20 mouse cellular contexts compared by ENCODE assay signal in genomic region chr7:109295807-109296206, GRCm38 (mm10).
A peak's percentile ranks its signal among the peaks of the same experiment; 100 is the strongest.
DNase-seq lines count a peak whose midpoint lies in the region; ATAC-seq and TF ChIP-seq lines count a peak whose summit lies in the region.
"Had no signal": no experiment of that assay in that cellular context is flagged by ENCODE, and none has a peak within 500 bp of the region (broad histone marks: within the 10 kb centered on the region; RNA-seq: fewer than 3 reads in every experiment).

No protein-coding gene starts in this region.

- H3K27me3 ChIP-seq in heart, postnatal 0 days (ENCODE audit: control insufficient read depth, insufficient read depth, low read length): no peaks in the 10 kb centered on the region
- H3K27me3 ChIP-seq in heart, embryonic 10.5 days (ENCODE audit: insufficient read depth, poor library complexity, severe bottlenecking): no peaks in the 10 kb centered on the region
- no peaks in the 10 kb centered on the region for H3K27me3 ChIP-seq in limb, embryonic 13.5 days
- no peaks in the 10 kb centered on the region for H3K27me3 ChIP-seq in limb, embryonic 10.5 days (ENCODE audit: low read depth, poor library complexity, severe bottlenecking)
- no peaks in the 10 kb centered on the region for H3K27me3 ChIP-seq in stomach, embryonic 15.5 days (replicated peaks)
- H3K27me3 ChIP-seq: hindbrain, embryonic 13.5 days; kidney, embryonic 15.5 days; midbrain, embryonic 15.5 days had no signal

- DNase-seq in adrenal gland, postnatal 14 days: peak; percentile 17
- no peak for DNase-seq in adrenal gland, adult 2 months
- no peak for DNase-seq in heart, postnatal 0 days (ENCODE audit: low spot score)
- no peak for DNase-seq in heart, embryonic 10.5 days (ENCODE audit: low spot score)
- no peak for DNase-seq in limb, embryonic 10.5 days (ENCODE audit: low spot score)
- DNase-seq in layer of hippocampus, adult 11-12 months (ENCODE audit: low spot score): no peak
- DNase-seq: adrenal gland, postnatal 10 days; cerebellum, adult 2 months; cerebellum, postnatal 25 days; kidney, adult 11 months; lung, postnatal 4 days had no signal

- WGBS in heart, postnatal 0 days: 81% methylated on average over 3 of the region's 3 CpGs
- WGBS in heart, embryonic 10.5 days: 72% methylated on average over 3 of the region's 3 CpGs
- WGBS in limb, embryonic 13.5 days: 90% methylated on average over 3 of the region's 3 CpGs
- 82% methylated on average over 3 of the region's 3 CpGs for WGBS in limb, embryonic 10.5 days
- 80% methylated on average over 3 of the region's 3 CpGs for WGBS in stomach, embryonic 15.5 days

- no peak for TF ChIP-seq CTCF in heart, postnatal 0 days (IDR thresholded peaks at IDR 0.05; ENCODE audit: low read depth)

- no peak overlapping the region for H3K27ac ChIP-seq in heart, postnatal 0 days (ENCODE audit: low read depth)
- no peak overlapping the region for H3K27ac ChIP-seq in heart, embryonic 10.5 days
- no peak overlapping the region for H3K27ac ChIP-seq in limb, embryonic 13.5 days
- H3K27ac ChIP-seq in limb, embryonic 10.5 days: no peak overlapping the region
- H3K27ac ChIP-seq in stomach, embryonic 15.5 days: no peak overlapping the region
- H3K27ac ChIP-seq: hindbrain, embryonic 13.5 days; kidney, embryonic 15.5 days; left cerebral cortex, adult 2 months; liver, embryonic 14.5 days; midbrain, embryonic 15.5 days had no signal

- no peak overlapping the region for H3K4me2 ChIP-seq in heart, postnatal 0 days (ENCODE audit: low read depth, low read length)
- H3K4me2 ChIP-seq in limb, embryonic 13.5 days (replicated peaks): no peak overlapping the region
- no peak overlapping the region for H3K4me2 ChIP-seq in stomach, embryonic 15.5 days
- H3K4me2 ChIP-seq: hindbrain, embryonic 13.5 days; kidney, embryonic 15.5 days; midbrain, embryonic 15.5 days had no signal

- ATAC-seq in heart, postnatal 0 days (ENCODE audit: insufficient read depth, low read depth): 0 out of 2 replicates have a peak, but pooled peaks have one; percentile 39
- ATAC-seq in limb, embryonic 13.5 days (ENCODE audit: low FRiP score, low read depth): peak; percentile 19; the same call in 1 of the 2 replicates
- ATAC-seq in stomach, embryonic 15.5 days (ENCODE audit: insufficient read depth, low FRiP score, low read depth): peak; percentile 35; the same call in 1 of the 2 replicates
- ATAC-seq: activated CD4-positive, CD25-positive, alpha-beta regulatory T cell, adult 4 months; forebrain, embryonic 14.5 days; midbrain, embryonic 15.5 days had no signal

- H3K9ac ChIP-seq in heart, postnatal 0 days (replicated peaks; ENCODE audit: low read depth, low read length): no peak overlapping the region
- no peak overlapping the region for H3K9ac ChIP-seq in limb, embryonic 13.5 days
- H3K9ac ChIP-seq in stomach, embryonic 15.5 days: no peak overlapping the region
- H3K9ac ChIP-seq: hindbrain, embryonic 13.5 days; kidney, embryonic 15.5 days; liver, embryonic 14.5 days; midbrain, embryonic 15.5 days had no signal

- TF ChIP-seq EP300 in heart, postnatal 0 days (IDR thresholded peaks at IDR 0.05; ENCODE audit: low read depth): no peak

- H3K4me3 ChIP-seq in heart, postnatal 0 days (ENCODE audit: low read depth, low read length): no peak overlapping the region
- H3K4me3 ChIP-seq in heart, embryonic 10.5 days: no peak overlapping the region
- no peak overlapping the region for H3K4me3 ChIP-seq in limb, embryonic 13.5 days
- H3K4me3 ChIP-seq in limb, embryonic 10.5 days: no peak overlapping the region
- H3K4me3 ChIP-seq in stomach, embryonic 15.5 days (replicated peaks): no peak overlapping the region
- H3K4me3 ChIP-seq: hindbrain, embryonic 13.5 days; kidney, embryonic 15.5 days; left cerebral cortex, adult 2 months; midbrain, embryonic 15.5 days had no signal

- no peaks in the 10 kb centered on the region for H3K9me3 ChIP-seq in heart, postnatal 0 days (replicated peaks; ENCODE audit: control insufficient read depth, low read length)
- H3K9me3 ChIP-seq in heart, embryonic 10.5 days: no peaks in the 10 kb centered on the region
- no peaks in the 10 kb centered on the region for H3K9me3 ChIP-seq in limb, embryonic 13.5 days
- no peaks in the 10 kb centered on the region for H3K9me3 ChIP-seq in limb, embryonic 10.5 days (replicated peaks)
- H3K9me3 ChIP-seq in stomach, embryonic 15.5 days: no peaks in the 10 kb centered on the region
- H3K9me3 ChIP-seq: hindbrain, embryonic 13.5 days; kidney, embryonic 15.5 days; midbrain, embryonic 15.5 days had no signal

- no peaks in the 10 kb centered on the region for H3K36me3 ChIP-seq in heart, postnatal 0 days (replicated peaks; ENCODE audit: control insufficient read depth, insufficient read depth, low read length)
- H3K36me3 ChIP-seq in heart, embryonic 10.5 days: no peaks in the 10 kb centered on the region
- no peaks in the 10 kb centered on the region for H3K36me3 ChIP-seq in limb, embryonic 13.5 days
- no peaks in the 10 kb centered on the region for H3K36me3 ChIP-seq in limb, embryonic 10.5 days
- H3K36me3 ChIP-seq in stomach, embryonic 15.5 days: no peaks in the 10 kb centered on the region
- H3K36me3 ChIP-seq: hindbrain, embryonic 13.5 days; kidney, embryonic 15.5 days; midbrain, embryonic 15.5 days had no signal

- H3K4me1 ChIP-seq in heart, postnatal 0 days (ENCODE audit: control insufficient read depth, insufficient read depth): no peaks in the 10 kb centered on the region
- no peaks in the 10 kb centered on the region for H3K4me1 ChIP-seq in heart, embryonic 10.5 days
- H3K4me1 ChIP-seq in limb, embryonic 13.5 days: no peaks in the 10 kb centered on the region
- no peaks in the 10 kb centered on the region for H3K4me1 ChIP-seq in limb, embryonic 10.5 days
- H3K4me1 ChIP-seq in stomach, embryonic 15.5 days: no peaks in the 10 kb centered on the region
- H3K4me1 ChIP-seq: hindbrain, embryonic 13.5 days; kidney, embryonic 15.5 days; midbrain, embryonic 15.5 days had no signal
